Comparison of ENCODE assay signal across 14 mouse cellular contexts in the genomic region with DNA sequence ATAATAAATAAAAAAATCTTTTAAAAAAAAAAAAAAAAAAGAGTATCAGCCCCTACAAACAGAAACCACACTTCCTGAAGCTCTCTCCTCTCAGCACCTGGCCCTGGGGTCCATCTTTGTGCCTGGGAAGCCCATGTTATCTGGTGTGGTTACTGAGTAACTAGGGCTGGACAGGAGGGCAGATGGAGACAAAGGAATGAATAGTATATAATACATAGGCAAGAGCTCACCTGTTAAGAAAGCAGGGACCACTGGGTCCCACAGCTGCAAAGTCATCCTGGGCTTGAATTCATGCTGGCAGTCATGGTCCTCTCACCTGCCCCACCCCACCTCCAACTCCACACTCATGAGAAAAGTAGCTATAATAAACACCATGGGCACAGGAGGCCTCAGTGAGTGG. TPM values are rescaled to one million over a fixed set of nuclear protein-coding genes. Genes with fewer than 3 reads are reported as not detected.
DNase-seq lines count a peak whose midpoint lies in the region; ATAC-seq and TF ChIP-seq lines count a peak whose summit lies in the region.
"Had no signal": no experiment of that assay in that cellular context is flagged by ENCODE, and none has a peak within 500 bp of the region (broad histone marks: within the 10 kb centered on the region; RNA-seq: fewer than 3 reads in every experiment).

No protein-coding gene starts in this region.

- no peak for TF ChIP-seq POLR2A in spleen, adult 2 months (IDR thresholded peaks at IDR 0.05; ENCODE audit: low read depth, low read length)

- H3K9me3 ChIP-seq in heart, embryonic 10.5 days, result no peaks in the 10 kb centered on the region
- no peaks in the 10 kb centered on the region for H3K9me3 ChIP-seq in liver, embryonic 11.5 days (ENCODE audit: control insufficient read depth, low read length)
- H3K9me3 ChIP-seq in stomach, embryonic 16.5 days (replicated peaks; ENCODE audit: control insufficient read depth, low read length), result no peaks in the 10 kb centered on the region
- H3K9me3 ChIP-seq: hindbrain, embryonic 15.5 days; limb, embryonic 10.5 days; midbrain, embryonic 12.5 days; neural tube, embryonic 13.5 days had no signal

- peak overlapping the region; percentile 46 for H3K4me2 ChIP-seq in liver, embryonic 11.5 days
- peak overlapping the region; percentile 9; the same call in 1 of the 2 replicates for H3K4me2 ChIP-seq in stomach, embryonic 16.5 days (ENCODE audit: low read depth, low read length)
- H3K4me2 ChIP-seq: hindbrain, embryonic 15.5 days; midbrain, embryonic 12.5 days; neural tube, embryonic 13.5 days had no signal

- peak overlapping the region; percentile 94; the same call in 1 of the 2 replicates for H3K27ac ChIP-seq in heart, embryonic 10.5 days
- H3K27ac ChIP-seq in spleen, adult 2 months (ENCODE audit: insufficient read depth, low read length), result peak overlapping the region; percentile 96
- H3K27ac ChIP-seq in liver, embryonic 11.5 days (ENCODE audit: low read depth, low read length), result peak overlapping the region; percentile 56
- peak overlapping the region; percentile 98 for H3K27ac ChIP-seq in stomach, embryonic 16.5 days (ENCODE audit: low read length)
- H3K27ac ChIP-seq: hindbrain, embryonic 15.5 days; midbrain, embryonic 12.5 days; neural tube, embryonic 13.5 days had no signal

- no peaks in the 10 kb centered on the region for H3K27me3 ChIP-seq in heart, embryonic 10.5 days (ENCODE audit: insufficient read depth, poor library complexity, severe bottlenecking)
- H3K27me3 ChIP-seq in spleen, adult 2 months (ENCODE audit: control insufficient read depth, insufficient read depth, low read length), result no peaks in the 10 kb centered on the region
- H3K27me3 ChIP-seq in liver, embryonic 11.5 days (replicated peaks; ENCODE audit: control insufficient read depth, insufficient read depth, low read length), result no peaks in the 10 kb centered on the region
- no peaks in the 10 kb centered on the region for H3K27me3 ChIP-seq in stomach, embryonic 16.5 days (ENCODE audit: control insufficient read depth, insufficient read depth, low read length)
- H3K27me3 ChIP-seq: hindbrain, embryonic 15.5 days; midbrain, embryonic 12.5 days; neural tube, embryonic 13.5 days had no signal

- DNase-seq in heart, embryonic 10.5 days (ENCODE audit: low spot score), result no peak
- no peak for DNase-seq in heart, adult 8-10 months (ENCODE audit: low spot score)
- DNase-seq in spleen, adult 2 months (ENCODE audit: low read depth in 1 of 2, low spot score in 2 of 2), result no peak
- no peak for DNase-seq in spleen, postnatal 14 days (ENCODE audit: low spot score in 2 of 2)
- no peak for DNase-seq in liver, embryonic 11.5 days (ENCODE audit: low spot score)
- DNase-seq in ovary, adult 18-20 months (ENCODE audit: low spot score), result no peak
- DNase-seq in ovary, postnatal 10 days (ENCODE audit: low spot score), result no peak
- DNase-seq: cerebellum, adult 11 months; heart, adult 18-20 months had no signal

- H3K4me3 ChIP-seq in heart, embryonic 10.5 days, result no peak overlapping the region
- no peak overlapping the region for H3K4me3 ChIP-seq in spleen, adult 2 months (ENCODE audit: extremely low read depth, insufficient read depth, insufficient read length)
- H3K4me3 ChIP-seq in liver, embryonic 11.5 days (ENCODE audit: low read depth, low read length), result no peak overlapping the region
- no peak overlapping the region for H3K4me3 ChIP-seq in stomach, embryonic 16.5 days (replicated peaks; ENCODE audit: low read length)
- H3K4me3 ChIP-seq: hindbrain, embryonic 15.5 days; limb, embryonic 10.5 days; midbrain, embryonic 12.5 days; neural tube, embryonic 13.5 days had no signal

- TF ChIP-seq CTCF in spleen, adult 2 months (IDR thresholded peaks at IDR 0.05; ENCODE audit: extremely low read depth, insufficient read depth, insufficient read length, insufficient replicate concordance), result no peak

- H3K36me3 ChIP-seq in heart, embryonic 10.5 days, result peaks cover 31% of the 10 kb centered on the region
- H3K36me3 ChIP-seq in spleen, adult 2 months (ENCODE audit: control insufficient read depth, insufficient read depth, low read length), result peaks cover 7% of the 10 kb centered on the region
- H3K36me3 ChIP-seq in liver, embryonic 11.5 days (ENCODE audit: control insufficient read depth, insufficient read depth, low read length), result peaks cover 5% of the 10 kb centered on the region; the same call in 1 of the 2 replicates
- H3K36me3 ChIP-seq in stomach, embryonic 16.5 days (ENCODE audit: control insufficient read depth, insufficient read depth, low read length), result no peaks in the 10 kb centered on the region
- H3K36me3 ChIP-seq: hindbrain, embryonic 15.5 days; midbrain, embryonic 12.5 days; neural tube, embryonic 13.5 days had no signal

- ATAC-seq in liver, embryonic 11.5 days (replicated peaks; ENCODE audit: low FRiP score), result no peak
- ATAC-seq in stomach, embryonic 16.5 days (ENCODE audit: insufficient read depth, low FRiP score), result peak; percentile 29; the same call in 1 of the 2 replicates

- H3K4me1 ChIP-seq in heart, embryonic 10.5 days, result peaks cover 80% of the 10 kb centered on the region
- peaks cover 78% of the 10 kb centered on the region for H3K4me1 ChIP-seq in spleen, adult 2 months (ENCODE audit: control insufficient read depth, insufficient read depth, insufficient read length)
- H3K4me1 ChIP-seq in liver, embryonic 11.5 days (replicated peaks; ENCODE audit: control insufficient read depth, insufficient read depth, low read length), result peaks cover 89% of the 10 kb centered on the region
- H3K4me1 ChIP-seq in stomach, embryonic 16.5 days (ENCODE audit: control insufficient read depth, insufficient read depth, low read length), result peaks cover 76% of the 10 kb centered on the region

- H3K9ac ChIP-seq in liver, embryonic 11.5 days (ENCODE audit: low read depth, low read length), result no peak overlapping the region
- H3K9ac ChIP-seq in stomach, embryonic 16.5 days (ENCODE audit: low read length), result no peak overlapping the region
- H3K9ac ChIP-seq: hindbrain, embryonic 15.5 days; midbrain, embryonic 12.5 days; neural tube, embryonic 13.5 days had no signal

RNA-seq across cellular contexts. Expression of gene Myh9, which starts 8.9 kb away (rescaled TPM):
- polyA plus RNA-seq in heart, embryonic 10.5 days (2016; fragmentation: Nextera tagmentation; extraction: Ambion mirVana), result 34.5 and 37.5 TPM in 2 replicates
- total RNA-seq in heart, adult 8-10 months (2022), result 100 to 1,000 TPM in 1 of 4 experiments, 10 to 100 TPM in 3; 72.5 to 127 (median 97.2) TPM
- 138 and 142 TPM in 2 replicates for polyA plus RNA-seq in spleen, adult 2 months (2012; rRNA removed)
- polyA plus RNA-seq in liver, embryonic 11.5 days (2014; fragmentation: Nextera tagmentation; extraction: Ambion mirVana), result 49.8 and 53.0 TPM in 2 replicates
- polyA plus RNA-seq in stomach, embryonic 16.5 days (2015; fragmentation: Nextera tagmentation; extraction: Ambion mirVana), result 54.5 and 63.5 TPM in 2 replicates
